Mouse (Mus musculus) heart, postnatal 25 days (tissue): ENCODE results near the gene Cyth3. TPM values are rescaled to one million over a fixed set of nuclear protein-coding genes. Genes with fewer than 3 reads are reported as not detected.
A peak's percentile ranks its signal among the peaks of the same experiment; 100 is the strongest.

Experiments used
- DNase-seq: peaks from one replicate; pipeline ENCODE4 v3.0.0; 2022; ENCODE audit warnings: low spot score
- intact Hi-C: fragments of 180-260 bp; cut with DNase I; formaldehyde crosslinking; loops from one replicate; pipeline ENCODE4 v1.15.1; 2025
- total RNA-seq, 2 experiments: library from RNA; stranded (reverse); gene quantifications; 2 replicates each; pipeline ENCODE4 v1.2.3; 2021

The Cyth3 gene
- total RNA-seq, 2 experiments from 2014 or later = 43.8 to 44.9 TPM

- intact Hi-C loops = no loop called here
- DNase-seq = no peak
Measured at GRCm38 (mm10) chr5:143749630-143750208, 127.5 kb downstream of the Cyth3 start.

GRCm38 (mm10) chr5:143755529-143756141 is 133.4 kb downstream of the Cyth3 start:
- intact Hi-C loops = no loop called here
- DNase-seq = no peak

- intact Hi-C loops = no loop called here
Measured at GRCm38 (mm10) chr5:143757755-143758443, 135.7 kb downstream of the Cyth3 start.

DNA sequence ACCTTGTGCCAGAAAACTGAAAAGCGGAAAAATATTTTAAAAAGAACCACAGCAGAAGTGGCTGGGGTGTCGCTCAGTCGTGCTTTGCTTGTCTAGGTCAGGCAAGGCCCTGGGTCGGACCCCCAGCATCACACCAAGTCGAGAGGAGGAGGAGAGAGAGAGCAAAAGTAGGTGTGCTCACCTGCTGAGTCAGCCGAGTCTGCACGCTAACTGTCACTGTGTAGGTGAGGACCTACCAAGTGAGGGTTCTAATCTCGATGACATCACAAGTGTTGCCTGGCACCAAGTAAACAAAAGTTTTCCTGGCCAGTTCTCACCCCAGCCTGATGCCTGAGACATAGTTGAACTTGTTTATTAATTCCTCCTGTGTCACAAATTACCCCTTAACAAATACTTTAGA is 137.3 kb downstream of the Cyth3 start:
- no peak for DNase-seq
- intact Hi-C loops = no loop called here

More at GRCm38 (mm10) chr5:143757755-143758443, 135.7 kb downstream of the Cyth3 start:
- DNase-seq = peak; percentile 80

Other genes with a start within 250 kb of the Cyth3 start
- 10 to 100 TPM; 55.6 to 58.0 TPM for gene Kdelr2, start 218.6 kb upstream of the Cyth3 start, total RNA-seq
- 1 to 10 TPM; 7.6 to 8.2 TPM for gene Daglb, start 157.9 kb upstream of the Cyth3 start, total RNA-seq
- 100 to 1,000 TPM; 215 to 235 TPM for gene Rac1, start 94.4 kb upstream of the Cyth3 start, total RNA-seq
- gene Usp42, start 109.8 kb downstream of the Cyth3 start, total RNA-seq = 1 to 10 TPM; 6.7 to 7.3 TPM
- 10 to 100 TPM; 18.2 TPM for gene Eif2ak1, start 195.3 kb downstream of the Cyth3 start, total RNA-seq